Comparison of ENCODE assay signal across 2 mouse cellular contexts in genomic region chr11:121086296-121086695, GRCm38 (mm10).
A peak's percentile ranks its signal among the peaks of the same experiment; 100 is the strongest.
TF ChIP-seq lines count a peak whose summit lies in the region.

No protein-coding gene starts in this region.

TF ChIP-seq in CH12.LX, 34 proteins besides CTCF, POLR2A, EP300 and RAD21:
- no peak for TF ChIP-seq BHLHE40 (IDR thresholded peaks at IDR 0.05; ENCODE audit: low read depth, low read length)
- no peak for TF ChIP-seq ETS1 (conservative IDR thresholded peaks at IDR 0.05; ENCODE audit: low read depth, low read length)
- no peak for TF ChIP-seq CHD2 (IDR thresholded peaks at IDR 0.05; ENCODE audit: low read length)
- no peak for TF ChIP-seq NELFE (IDR thresholded peaks at IDR 0.05; ENCODE audit: low read depth, low read length)
- no peak for TF ChIP-seq TCF12 (IDR thresholded peaks at IDR 0.05; ENCODE audit: low read depth, low read length)
- TF ChIP-seq KAT2A (IDR thresholded peaks at IDR 0.05; ENCODE audit: insufficient replicate concordance, low read length), result no peak
- TF ChIP-seq MXI1 (IDR thresholded peaks at IDR 0.05; ENCODE audit: low read depth, low read length), result no peak
- no peak for TF ChIP-seq UBTF (IDR thresholded peaks at IDR 0.05; ENCODE audit: low read depth, low read length)
- TF ChIP-seq SMC3 (IDR thresholded peaks at IDR 0.05; ENCODE audit: low read depth, low read length), result no peak
- no peak for TF ChIP-seq ZMIZ1 (IDR thresholded peaks at IDR 0.05; ENCODE audit: low read depth, low read length)
- no peak for TF ChIP-seq PAX5 (IDR thresholded peaks at IDR 0.05; ENCODE audit: low read length)
- no peak for TF ChIP-seq USF2 (conservative IDR thresholded peaks at IDR 0.05; ENCODE audit: low read depth, low read length)
- no peak for TF ChIP-seq ZC3H11A (IDR thresholded peaks at IDR 0.05; ENCODE audit: low read depth, low read length)
- no peak for TF ChIP-seq ZNF384 (IDR thresholded peaks at IDR 0.05; ENCODE audit: low read depth, low read length)
- TF ChIP-seq MAFK (IDR thresholded peaks at IDR 0.05; ENCODE audit: insufficient replicate concordance, low read length), result no peak
- TF ChIP-seq E2F4 (IDR thresholded peaks at IDR 0.05; ENCODE audit: insufficient replicate concordance, low read depth, low read length), result no peak
- no peak for TF ChIP-seq IRF4 (IDR thresholded peaks at IDR 0.05; ENCODE audit: low read depth, low read length)
- TF ChIP-seq CHD1 (IDR thresholded peaks at IDR 0.05; ENCODE audit: low read depth, low read length), result no peak

TF ChIP-seq in myocyte, 11 proteins besides CTCF, POLR2A, EP300 and RAD21:
- 0 out of 2 replicates have a peak, but pooled peaks have one; percentile 40 for TF ChIP-seq CEBPB (IDR thresholded peaks at IDR 0.05; ENCODE audit: insufficient read depth, poor library complexity, severe bottlenecking)
- no peak for TF ChIP-seq MYOD1 (IDR thresholded peaks at IDR 0.05; ENCODE audit: control insufficient read depth in 1 of 3, insufficient read length in 2 of 3, low read depth in 2 of 3)
